Mouse (Mus musculus) cortical plate, adult 2 months (tissue): Measurements from ENCODE around the gene Med20.

Source experiments
- CTCF ChIP-seq: fragments of 200-500 bp; IDR thresholded peaks from 2 replicates; pipeline ENCODE4 v1.5.1; 2011; ENCODE audit warnings: mild to moderate bottlenecking, control low read depth, low read length; ENCODE audit not compliant: insufficient read depth; ENCODE audit errors: extremely low read depth
- POLR2A ChIP-seq: fragments of 200-500 bp; IDR thresholded peaks from 2 replicates; pipeline ENCODE4 v1.6.1; 2011; ENCODE audit warnings: mild to moderate bottlenecking, low read length, control low read depth; ENCODE audit not compliant: insufficient read depth; ENCODE audit errors: extremely low read depth

DNA sequence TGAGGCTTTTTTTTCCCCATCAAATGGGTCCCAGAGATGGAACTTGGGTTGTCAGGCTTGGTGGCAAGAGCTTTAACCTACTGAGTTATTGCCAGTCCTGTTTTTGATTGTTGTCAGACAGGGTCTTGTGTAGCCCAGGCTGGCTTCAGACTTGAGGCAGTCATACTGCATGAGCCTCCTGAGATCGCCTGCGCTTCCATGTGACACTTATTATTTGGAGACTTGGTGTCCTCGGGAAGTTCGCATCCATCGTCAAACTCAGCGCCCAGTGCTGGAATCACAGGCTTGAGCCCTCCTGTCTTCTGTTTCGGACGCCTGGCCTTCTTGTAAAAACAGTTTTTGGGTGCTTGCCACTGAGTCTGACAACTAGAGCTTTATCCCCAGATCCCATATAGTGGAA is 4.7 kb downstream of the Med20 start:
- TF ChIP-seq CTCF, result no peak
- no peak for TF ChIP-seq POLR2A
